Mouse (Mus musculus): Measurements from ENCODE around the gene Gm9736.
"Not testable (repeated sequence)": the region's sequence is repeated elsewhere in the genome, so short reads cannot be mapped to it uniquely, and the experiment has no call there.

Gene Gm9736

GRCm38 (mm10) chr10:77751254-77751653 is at the start of gene Gm9736:
Gene Gm9736 (minus strand): TSS chr10:77751354.
- not testable (repeated sequence) for DNase-seq

- DNase-seq = no peak
These were observed 47.9 kb upstream of the Gm9736 start, which contains the start of gene Gm19668 for GRCm38 (mm10) chr10:77798921-77799508. Gene Gm19668 (minus strand): TSS chr10:77799133.

DNA sequence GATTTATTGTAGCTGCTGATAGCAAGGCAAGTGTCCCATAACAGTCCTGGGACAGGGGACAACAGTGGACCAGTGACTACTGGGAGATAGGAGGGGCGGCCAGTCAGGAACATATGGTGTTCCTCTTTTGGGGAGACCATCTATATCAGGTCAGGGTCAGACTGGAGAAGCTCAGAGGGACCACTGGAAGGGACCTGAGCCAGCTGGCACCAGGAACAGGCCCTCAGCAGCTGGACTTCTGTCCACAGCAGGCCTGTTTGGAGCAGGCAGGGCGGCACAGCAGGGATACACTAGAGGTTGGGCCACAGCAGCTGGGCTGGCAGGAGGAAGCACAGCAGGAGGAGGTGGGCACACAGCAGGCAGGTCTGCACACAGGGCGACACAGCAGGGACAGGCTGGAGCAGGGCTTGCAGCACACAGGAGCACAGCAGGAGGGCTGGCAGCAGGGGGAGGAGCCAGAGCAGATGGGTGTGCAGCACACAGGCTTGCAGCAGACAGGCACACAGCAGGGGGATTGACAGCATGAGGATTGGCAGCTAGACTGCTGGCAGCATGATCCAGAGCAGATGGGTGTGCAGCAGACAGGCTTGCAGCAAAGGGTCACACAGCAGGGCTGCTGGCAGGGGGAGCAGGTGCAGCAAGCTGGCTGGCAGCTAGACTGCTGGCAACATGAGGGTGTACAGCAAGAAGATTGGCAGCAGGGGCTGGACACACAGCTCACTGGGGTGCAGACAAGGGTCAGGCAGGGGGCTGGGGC is 47.2 kb upstream of the Gm9736 start:
- not testable (repeated sequence) for DNase-seq

GRCm38 (mm10) chr10:77797677-77798076 is 46.5 kb upstream of the Gm9736 start:
- DNase-seq = no peak

DNA sequence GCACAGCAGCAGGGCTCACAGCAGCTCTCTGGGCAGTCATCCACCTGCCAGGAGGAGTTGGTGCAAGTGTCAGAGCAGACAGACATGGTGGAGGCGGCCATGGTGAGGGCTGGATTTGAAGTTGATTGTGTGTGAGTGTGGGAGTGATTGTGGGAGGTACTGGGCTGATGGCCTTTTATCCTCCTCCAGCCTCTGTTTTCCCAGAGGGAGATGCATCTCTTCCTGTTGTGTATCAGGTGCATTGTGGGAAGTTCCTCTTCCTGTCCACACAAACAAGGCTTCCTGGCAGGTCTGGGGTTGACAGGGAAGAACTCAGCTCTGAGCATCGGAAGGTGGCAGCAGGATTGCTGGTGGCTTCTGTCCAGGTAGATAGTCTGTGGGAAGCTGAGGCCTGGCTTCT is 43.8 kb upstream of the Gm9736 start, which contains the start of gene Gm9639:
Gene Gm9639 (minus strand): TSS at position 101 of the 400 bp plus-strand sequence.
- no peak for DNase-seq

GRCm38 (mm10) chr10:77788621-77789020 is 37.5 kb upstream of the Gm9736 start:
- DNase-seq = no peak

GRCm38 (mm10) chr10:77787876-77788275 is 36.7 kb upstream of the Gm9736 start, which contains the start of gene Gm7137:
Gene Gm7137 (minus strand): TSS chr10:77788200.
- not testable (repeated sequence) for DNase-seq

DNA sequence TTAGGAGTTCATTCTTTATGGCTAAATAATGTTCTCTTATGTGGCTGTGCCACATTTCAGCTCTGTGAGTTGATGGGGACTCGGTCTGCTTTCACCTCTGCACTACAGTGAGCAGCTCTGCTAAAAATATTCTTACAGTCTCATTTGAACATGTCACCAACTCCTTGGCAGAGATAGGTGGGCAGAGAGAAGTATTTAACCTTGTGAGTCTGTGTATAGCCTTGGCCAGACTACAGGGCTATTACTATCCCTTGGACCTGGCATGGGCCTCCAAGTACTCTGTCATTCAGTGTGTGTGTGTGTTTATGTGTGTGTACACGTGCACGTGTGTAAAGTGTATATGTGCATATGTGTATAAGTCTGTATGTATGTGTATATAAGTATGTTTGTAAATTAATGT is 32.2 kb upstream of the Gm9736 start:
- not testable (repeated sequence) for DNase-seq

DNA sequence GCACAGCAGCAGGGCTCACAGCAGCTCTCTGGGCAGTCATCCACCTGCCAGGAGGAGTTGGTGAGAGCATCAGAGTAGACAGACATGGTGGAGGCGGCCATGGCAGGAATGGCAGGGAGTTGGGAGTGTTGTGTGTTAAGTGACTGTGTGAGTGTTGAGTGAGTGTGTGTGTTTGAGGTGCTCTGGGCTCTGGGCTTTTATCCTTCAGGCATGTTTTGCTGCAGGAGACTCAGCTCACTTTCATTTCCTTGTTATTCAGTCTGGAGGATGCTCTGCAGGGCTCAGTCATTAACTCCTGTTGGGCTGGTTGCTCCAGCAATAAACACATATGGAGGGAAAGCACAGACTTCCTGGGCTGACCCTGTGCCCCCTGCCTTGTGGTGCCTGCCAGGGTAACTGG is 31.3 kb upstream of the Gm9736 start, which contains the start of gene Gm3250:
Gene Gm3250 (minus strand): TSS at position 101 of the 400 bp plus-strand sequence.
- DNase-seq = not testable (repeated sequence)

DNA sequence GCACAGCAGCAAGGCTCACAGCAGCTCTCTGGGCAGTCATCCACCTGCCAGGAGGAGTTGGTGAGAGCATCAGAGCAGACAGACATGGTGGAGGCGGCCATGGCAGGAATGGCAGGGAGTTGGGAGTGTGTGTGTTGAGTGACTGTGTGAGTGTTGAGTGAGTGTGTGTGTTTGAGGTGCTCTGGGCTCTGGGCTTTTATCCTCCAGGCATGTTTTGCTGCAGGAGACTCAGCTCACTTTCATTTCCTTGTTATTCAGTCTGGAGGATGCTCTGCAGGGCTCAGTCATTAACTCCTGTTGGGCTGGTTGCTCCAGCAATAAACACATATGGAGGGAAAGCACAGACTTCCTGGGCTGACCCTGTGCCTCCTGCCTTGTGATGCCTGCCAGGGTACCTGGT is 25.7 kb upstream of the Gm9736 start, which contains the start of gene Gm7138:
Gene Gm7138 (minus strand): TSS at position 101 of the 400 bp plus-strand sequence.
- DNase-seq = not testable (repeated sequence)

DNA sequence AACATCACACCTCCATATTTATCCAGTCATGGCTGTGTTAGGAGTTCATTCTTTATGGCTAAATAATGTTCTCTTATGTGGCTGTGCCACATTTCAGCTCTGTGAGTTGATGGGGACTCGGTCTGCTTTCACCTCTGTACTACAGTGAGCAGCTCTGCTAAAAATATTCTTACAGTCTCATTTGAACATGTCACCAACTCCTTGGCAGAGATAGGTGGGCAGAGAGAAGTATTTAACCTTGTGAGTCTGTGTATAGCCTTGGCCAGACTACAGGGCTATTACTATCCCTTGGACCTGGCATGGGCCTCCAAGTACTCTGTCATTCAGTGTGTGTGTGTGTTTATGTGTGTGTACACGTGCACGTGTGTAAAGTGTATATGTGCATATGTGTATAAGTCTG is 21.0 kb upstream of the Gm9736 start:
- DNase-seq = not testable (repeated sequence)

DNA sequence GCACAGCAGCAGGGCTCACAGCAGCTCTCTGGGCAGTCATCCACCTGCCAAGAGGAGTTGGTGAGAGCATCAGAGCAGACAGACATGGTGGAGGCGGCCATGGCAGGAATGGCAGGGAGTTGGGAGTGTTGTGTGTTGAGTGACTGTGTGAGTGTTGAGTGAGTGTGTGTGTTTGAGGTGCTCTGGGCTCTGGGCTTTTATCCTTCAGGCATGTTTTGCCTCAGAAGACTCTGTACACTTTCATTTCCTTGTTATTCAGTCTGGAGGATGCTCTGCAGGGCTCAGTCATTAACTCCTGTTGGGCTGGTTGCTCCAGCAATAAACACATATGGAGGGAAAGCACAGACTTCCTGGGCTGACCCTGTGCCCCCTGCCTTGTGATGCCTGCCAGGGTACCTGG is 20.1 kb upstream of the Gm9736 start, which contains the start of gene Gm3238:
Gene Gm3238 (minus strand): TSS at position 101 of the 400 bp plus-strand sequence.
- not testable (repeated sequence) for DNase-seq

DNA sequence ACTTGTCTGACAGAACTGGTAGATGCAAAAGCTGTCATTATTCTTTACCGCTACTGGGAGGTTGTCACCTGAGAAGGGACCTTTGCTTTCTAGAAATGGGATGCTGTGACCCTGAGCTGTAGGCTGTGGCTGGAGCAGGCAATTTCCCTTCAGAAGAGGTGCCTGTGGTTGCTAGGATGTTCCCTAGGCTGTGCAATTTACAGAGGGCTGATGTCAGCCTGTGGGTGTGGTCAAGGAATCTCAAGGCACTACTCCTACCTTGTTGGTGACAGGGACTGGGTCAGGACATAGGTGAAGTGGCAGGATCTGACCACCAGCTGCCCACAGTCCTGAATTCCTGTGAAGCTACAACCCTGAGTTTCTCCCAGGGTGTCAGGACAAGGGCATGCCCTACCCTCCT is 18.6 kb upstream of the Gm9736 start:
- DNase-seq = no peak

DNA sequence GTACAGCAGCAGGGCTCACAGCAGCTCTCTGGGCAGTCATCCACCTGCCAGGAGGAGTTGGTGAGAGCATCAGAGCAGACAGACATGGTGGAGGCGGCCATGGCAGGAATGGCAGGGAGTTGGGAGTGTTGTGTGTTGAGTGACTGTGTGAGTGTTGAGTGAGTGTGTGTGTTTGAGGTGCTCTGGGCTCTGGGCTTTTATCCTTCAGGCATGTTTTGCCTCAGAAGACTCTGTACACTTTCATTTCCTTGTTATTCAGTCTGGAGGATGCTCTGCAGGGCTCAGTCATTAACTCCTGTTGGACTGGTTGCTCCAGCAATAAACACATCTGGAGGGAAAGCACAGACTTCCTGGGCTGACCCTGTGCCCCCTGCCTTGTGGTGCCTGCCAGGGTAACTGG is 8.4 kb upstream of the Gm9736 start, which contains the start of gene Gm3233:
Gene Gm3233 (minus strand): TSS at position 101 of the 400 bp plus-strand sequence.
- not testable (repeated sequence) for DNase-seq

GRCm38 (mm10) chr10:77753448-77753847 is 2.3 kb upstream of the Gm9736 start:
- DNase-seq = no peak

GRCm38 (mm10) chr10:77752312-77752711 is 1.2 kb upstream of the Gm9736 start:
- not testable (repeated sequence) for DNase-seq

DNA sequence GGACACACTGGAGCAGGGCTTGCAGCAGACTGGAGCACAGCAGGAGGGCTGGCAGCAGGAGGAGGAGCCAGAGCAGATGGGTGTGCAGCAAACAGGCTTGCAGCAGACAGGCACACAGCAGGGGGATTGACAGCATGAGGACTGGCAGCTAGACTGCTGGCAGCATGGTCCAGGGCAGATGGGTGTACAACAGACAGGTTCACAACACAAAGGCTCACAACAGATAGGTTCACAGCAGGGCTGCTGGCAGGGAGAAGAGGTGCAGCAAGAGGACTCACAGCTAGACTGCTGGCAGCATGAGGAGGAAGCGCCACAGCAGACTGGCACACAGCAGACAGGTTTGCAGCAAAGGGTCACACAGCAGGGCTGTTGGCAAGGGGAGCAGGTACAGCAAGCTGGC is 468 bp downstream of the Gm9736 start:
- DNase-seq = not testable (repeated sequence)

DNA sequence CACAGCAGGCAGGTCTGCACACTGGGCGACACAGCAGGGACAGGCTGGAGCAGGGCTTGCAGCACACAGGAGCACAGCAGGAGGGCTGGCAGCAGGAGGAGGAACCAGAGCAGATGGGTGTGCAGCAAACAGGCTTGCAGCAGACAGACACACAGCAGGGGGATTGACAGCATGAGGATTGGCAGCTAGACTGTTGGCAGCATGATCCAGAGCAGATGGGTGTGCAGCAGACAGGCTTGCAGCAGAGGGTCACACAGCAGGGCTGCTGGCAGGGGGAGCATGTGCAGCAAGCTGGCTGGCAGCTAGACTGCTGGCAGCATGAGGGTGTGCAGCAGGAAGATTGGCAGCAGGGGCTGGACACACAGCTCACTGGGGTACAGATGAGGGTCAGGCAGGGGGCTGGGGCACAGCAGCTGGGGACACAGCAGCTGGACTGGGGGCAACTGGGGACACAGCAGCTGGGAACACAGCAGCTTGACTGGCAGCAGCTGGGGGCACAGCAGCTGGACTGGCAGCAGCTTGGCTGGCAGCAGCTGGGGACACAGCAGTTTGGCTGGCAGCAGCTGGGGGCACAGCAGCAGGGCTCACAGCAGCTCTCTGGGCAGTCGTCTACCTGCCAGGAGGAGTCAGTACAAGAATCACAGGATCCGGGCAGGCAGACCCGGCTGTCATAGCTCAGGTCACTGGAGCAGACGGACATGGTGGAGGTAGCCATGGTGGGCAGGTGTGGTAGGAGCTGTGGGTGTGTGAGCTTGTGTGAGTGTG is 9.0 kb downstream of the Gm9736 start, which contains the start of gene Gm18596:
Gene Gm18596 (minus strand): TSS at position 715 of the 765 bp plus-strand sequence.
- not testable (repeated sequence) for DNase-seq

GRCm38 (mm10) chr10:77738929-77739328 is 12.2 kb downstream of the Gm9736 start:
- no peak for DNase-seq

- DNase-seq = no peak
These were observed 15.2 kb downstream of the Gm9736 start for GRCm38 (mm10) chr10:77735928-77736327.

DNA sequence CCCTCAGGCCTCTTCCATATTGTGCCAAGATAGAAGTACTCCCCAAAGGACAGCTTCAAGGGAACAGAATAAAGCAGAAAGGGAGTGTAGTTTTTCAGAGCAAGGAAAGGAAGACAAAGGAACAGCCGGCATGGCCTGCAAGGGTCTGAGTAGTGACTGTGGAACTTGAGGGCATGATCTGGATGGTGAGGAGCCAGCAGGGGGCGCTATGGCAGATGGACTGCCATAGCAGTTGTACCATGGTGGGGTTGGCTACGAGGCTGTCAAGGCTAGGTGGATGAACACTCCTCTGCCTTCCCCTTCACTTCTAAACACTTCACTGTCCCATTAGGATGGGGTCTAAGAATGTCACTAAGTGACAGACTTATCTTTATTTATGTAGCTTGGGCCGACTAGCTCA is 21.9 kb downstream of the Gm9736 start:
- DNase-seq = peak; percentile 15

DNA sequence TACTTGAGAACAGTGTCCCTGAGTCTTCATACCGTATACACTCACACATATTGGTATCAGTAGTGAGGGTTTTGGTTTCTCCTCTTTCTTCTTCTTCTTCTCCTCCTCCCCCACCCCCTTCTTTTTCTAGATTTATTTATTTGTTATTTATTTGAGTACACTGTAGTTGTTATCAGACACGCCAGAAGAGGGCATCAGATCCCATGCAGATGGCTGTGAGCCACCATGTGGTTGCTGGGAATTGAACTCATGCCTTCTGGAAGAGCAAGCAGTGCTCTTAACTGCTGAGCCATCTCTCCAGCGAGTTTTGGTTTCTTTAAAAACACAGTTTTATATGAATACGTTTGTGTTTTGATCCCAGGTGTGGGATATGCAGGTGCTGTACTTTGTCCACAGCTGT is 22.9 kb downstream of the Gm9736 start:
- DNase-seq = no peak

- DNase-seq = no peak
These were observed 25.0 kb downstream of the Gm9736 start, which contains the start of gene Gm10100 for GRCm38 (mm10) chr10:77726186-77726585. Gene Gm10100 (plus strand): TSS chr10:77726486.

All from thymus, postnatal 14 days (tissue).